Mouse (Mus musculus): ENCODE measurements around the gene Mbtps1.

DNA sequence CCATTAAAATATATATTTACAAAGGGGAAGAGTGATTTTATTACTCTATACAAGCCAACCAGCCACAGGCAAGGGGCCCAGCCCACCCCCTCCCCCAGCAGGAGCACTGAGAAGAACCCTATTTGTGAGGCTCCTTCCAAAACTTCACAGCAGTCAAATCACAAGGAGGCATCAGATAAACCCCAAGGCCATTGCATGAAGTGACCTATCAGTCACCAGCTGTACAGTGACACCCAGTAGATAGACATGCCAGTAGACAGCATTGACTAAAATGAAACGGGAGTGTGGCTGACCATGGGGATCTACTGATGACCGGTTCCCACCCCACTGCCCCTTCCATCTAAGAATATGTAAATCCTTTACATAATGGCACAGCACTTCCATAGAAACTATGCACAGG is 5.6 kb downstream of the Mbtps1 start:
- no peak for TF ChIP-seq CHD2 (IDR thresholded peaks at IDR 0.05; ENCODE audit: low read depth, low read length)
- no peak for TF ChIP-seq HCFC1 (IDR thresholded peaks at IDR 0.05; ENCODE audit: borderline replicate concordance, insufficient read depth, low read length)
- no peak for TF ChIP-seq ZC3H11A (IDR thresholded peaks at IDR 0.05; ENCODE audit: borderline replicate concordance, low read depth, low read length)

Measured in ES-E14 (cell line).